Mouse (Mus musculus) heart, postnatal 36 days (tissue): ENCODE results near the gene Bcas1. TPM values are rescaled to one million over a fixed set of nuclear protein-coding genes. Genes with fewer than 3 reads are reported as not detected.
A peak's percentile ranks its signal among the peaks of the same experiment; 100 is the strongest.

ENCODE experiments used
- DNase-seq, 2 experiments: peaks; one replicate each; pipeline ENCODE4 v3.0.0; 2021 to 2022
- intact Hi-C: fragments of 180-260 bp; cut with DNase I; formaldehyde crosslinking; loops from one replicate; pipeline ENCODE4 v1.15.1; 2025
- total RNA-seq, 2 experiments: library from RNA; stranded (reverse); gene quantifications; 2 replicates each; pipeline ENCODE4 v1.2.3; 2021

The Bcas1 gene
- total RNA-seq, 2 experiments from 2014 or later = not detected

GRCm38 (mm10) chr2:170421924-170422323 lies 5.7 kb downstream of the Bcas1 start:
- DNase-seq = no peak
- intact Hi-C loops = no loop called here

GRCm38 (mm10) chr2:170418748-170419147 lies 8.9 kb downstream of the Bcas1 start:
- no peak for DNase-seq
- intact Hi-C loops = no loop called here

GRCm38 (mm10) chr2:170411490-170412168 lies 16.0 kb downstream of the Bcas1 start:
- DNase-seq = no peak
- intact Hi-C loops = no loop called here

GRCm38 (mm10) chr2:170410677-170411489 lies 16.8 kb downstream of the Bcas1 start:
- DNase-seq = no peak
- intact Hi-C loops = no loop called here

GRCm38 (mm10) chr2:170406438-170406837 lies 21.2 kb downstream of the Bcas1 start:
- no peak for DNase-seq
- intact Hi-C loops = no loop called here

GRCm38 (mm10) chr2:170404781-170405573 lies 22.7 kb downstream of the Bcas1 start:
- no peak for DNase-seq
- intact Hi-C loops = no loop called here

GRCm38 (mm10) chr2:170403666-170404385 lies 23.8 kb downstream of the Bcas1 start:
- intact Hi-C loops = no loop called here
- DNase-seq = no peak

- intact Hi-C loops = loop anchor here (1.0 to 2.0 kb wide), 2 partner anchors 46 to 285 kb away; no protein-coding TSS in a partner anchor
- DNase-seq = peak; percentile 78 to 79
These were observed 26.3 kb downstream of the Bcas1 start for GRCm38 (mm10) chr2:170401211-170401799.

- no peak for DNase-seq
- intact Hi-C loops = loop anchor here (1.0 to 2.0 kb wide), 2 partner anchors 45 to 284 kb away; no protein-coding TSS in a partner anchor
These were observed 27.0 kb downstream of the Bcas1 start for GRCm38 (mm10) chr2:170400666-170401065.

- intact Hi-C loops = no loop called here
- no peak for DNase-seq
These were observed 35.7 kb downstream of the Bcas1 start for GRCm38 (mm10) chr2:170391994-170392393.

GRCm38 (mm10) chr2:170388320-170388719 lies 39.3 kb downstream of the Bcas1 start:
- intact Hi-C loops = no loop called here
- DNase-seq = no peak

- DNase-seq = peak in 1 of 2 experiments; percentile 13
- intact Hi-C loops = no loop called here
These were observed 42.1 kb downstream of the Bcas1 start for GRCm38 (mm10) chr2:170385556-170385955.

GRCm38 (mm10) chr2:170384770-170385169 lies 42.9 kb downstream of the Bcas1 start:
- intact Hi-C loops = no loop called here
- DNase-seq = no peak

GRCm38 (mm10) chr2:170373391-170373790 lies 54.3 kb downstream of the Bcas1 start:
- DNase-seq = no peak
- intact Hi-C loops = no loop called here

- DNase-seq = no peak
- intact Hi-C loops = no loop called here
These were observed 62.0 kb downstream of the Bcas1 start for GRCm38 (mm10) chr2:170365676-170366075.

GRCm38 (mm10) chr2:170365271-170365670 lies 62.4 kb downstream of the Bcas1 start:
- intact Hi-C loops = no loop called here
- no peak for DNase-seq

GRCm38 (mm10) chr2:170356667-170357374 lies 70.8 kb downstream of the Bcas1 start:
- intact Hi-C loops = no loop called here
- DNase-seq = no peak

GRCm38 (mm10) chr2:170354963-170355367 lies 72.7 kb downstream of the Bcas1 start:
- DNase-seq = peak; percentile 74 to 77

GRCm38 (mm10) chr2:170352273-170352672 lies 75.4 kb downstream of the Bcas1 start:
- DNase-seq = no peak
- intact Hi-C loops = no loop called here

More at GRCm38 (mm10) chr2:170354963-170355367, 72.7 kb downstream of the Bcas1 start:
- intact Hi-C loops = loop anchor here (1.0 to 2.0 kb wide), 2 partner anchors 46 to 154 kb away; no protein-coding TSS in a partner anchor
